Mouse (Mus musculus) MEL (cell line): Measurements from ENCODE around the gene Abhd2. TPM values are rescaled to one million over a fixed set of nuclear protein-coding genes. Genes with fewer than 3 reads are reported as not detected.

ENCODE experiments used
- DNase-seq: peaks from one replicate; pipeline ENCODE4 v3.0.0; 2011; ENCODE audit warnings: low read depth, low spot score
- H3K27ac ChIP-seq: 2 replicates; pipeline ENCODE4 v1.5.1; 2012; ENCODE audit warnings: low read depth, mild to moderate bottlenecking, control low read depth, low read length, moderate library complexity; ENCODE audit not compliant: control insufficient read depth
- H3K27me3 ChIP-seq, 2 experiments: fragments of 150-350 bp in 1 of 2; sonication (generic) in 1 of 2; 2 replicates each; pipeline ENCODE4 v1.6.1; 2012; ENCODE audit warnings: low read length in 2 of 2, mild to moderate bottlenecking in 2 of 2, improper control_type of control experiment in 1 of 2, moderate library complexity in 1 of 2; ENCODE audit not compliant: insufficient read depth in 2 of 2, control insufficient read depth in 1 of 2
- H3K36me3 ChIP-seq, 2 experiments: 2 replicates each; pipeline ENCODE4 v1.6.1; 2012 to 2014; ENCODE audit warnings: low read length in 2 of 2, improper control_type of control experiment in 1 of 2, inconsistent platforms in 1 of 2, mild to moderate bottlenecking in 1 of 2; ENCODE audit not compliant: insufficient read depth in 2 of 2, control insufficient read depth in 1 of 2
- H3K4me1 ChIP-seq, 2 experiments: fragments of 150-350 bp in 1 of 2; sonication (generic) in 1 of 2; 2 replicates each; pipeline ENCODE4 v1.6.1; 2012; ENCODE audit warnings: low read length in 2 of 2, improper control_type of control experiment in 1 of 2, mild to moderate bottlenecking in 1 of 2; ENCODE audit not compliant: insufficient read depth in 2 of 2, control insufficient read depth in 1 of 2
- H3K4me3 ChIP-seq, 2 experiments: fragments of 150-350 bp in 1 of 2; sonication (generic) in 1 of 2; 2 replicates each; pipeline ENCODE4 v1.5.1; 2012; ENCODE audit warnings: low read depth in 2 of 2, low read length in 2 of 2, mild to moderate bottlenecking in 2 of 2, moderate library complexity in 2 of 2, control low read depth in 1 of 2, improper control_type of control experiment in 1 of 2; ENCODE audit not compliant: control insufficient read depth in 1 of 2, insufficient read depth in 1 of 2
- H3K79me2 ChIP-seq: 2 replicates; pipeline ENCODE4 v1.6.1; 2012; ENCODE audit warnings: mild to moderate bottlenecking, low read length, moderate library complexity; ENCODE audit not compliant: control insufficient read depth, poor library complexity, insufficient read depth
- H3K9ac ChIP-seq: 2 replicates; pipeline ENCODE4 v1.6.1; 2012; ENCODE audit warnings: low read depth, mild to moderate bottlenecking, control low read depth, low read length, moderate library complexity; ENCODE audit not compliant: control insufficient read depth, poor library complexity, severe bottlenecking
- H3K9me3 ChIP-seq: fragments of 150-350 bp; sonication (generic); replicated peaks from 2 replicates; pipeline ENCODE4 v1.6.1; 2012; ENCODE audit warnings: mild to moderate bottlenecking, low read length, improper control_type of control experiment, moderate library complexity; ENCODE audit not compliant: insufficient read depth
- BHLHE40 ChIP-seq: IDR thresholded peaks from 2 replicates; pipeline ENCODE4 v1.6.1; 2012; ENCODE audit warnings: low read depth, mild to moderate bottlenecking, inconsistent platforms, low read length, improper control_type of control experiment, borderline replicate concordance
- CHD1 ChIP-seq: IDR thresholded peaks from 2 replicates; pipeline ENCODE4 v1.6.1; 2012; ENCODE audit warnings: low read depth, mild to moderate bottlenecking, inconsistent platforms, low read length, improper control_type of control experiment
- CHD2 ChIP-seq: IDR thresholded peaks from 2 replicates; pipeline ENCODE4 v1.6.1; 2011; ENCODE audit warnings: low read length, improper control_type of control experiment
- CTCF ChIP-seq, 3 experiments: IDR thresholded peaks in 2 of 3; conservative IDR thresholded peaks in 1 of 3; 2 replicates each; pipeline ENCODE4 v1.5.1; 2011 to 2012; ENCODE audit warnings: low read length in 3 of 3, low read depth in 2 of 3, mild to moderate bottlenecking in 2 of 3, improper control_type of control experiment in 1 of 3, inconsistent platforms in 1 of 3, mixed read lengths in 1 of 3, moderate library complexity in 1 of 3; ENCODE audit not compliant: control insufficient read depth in 1 of 3, insufficient read depth in 1 of 3, poor library complexity in 1 of 3, severe bottlenecking in 1 of 3
- E2F4 ChIP-seq: IDR thresholded peaks from 2 replicates; pipeline ENCODE4 v1.6.1; 2011; ENCODE audit warnings: low read depth, low read length, improper control_type of control experiment, borderline replicate concordance
- ELF1 ChIP-seq: IDR thresholded peaks from 2 replicates; pipeline ENCODE4 v1.6.1; 2014; ENCODE audit warnings: low read depth, mild to moderate bottlenecking, inconsistent platforms, low read length, improper control_type of control experiment, moderate library complexity
- GABPA ChIP-seq: IDR thresholded peaks from 2 replicates; pipeline ENCODE4 v1.6.1; 2012; ENCODE audit warnings: low read depth, mild to moderate bottlenecking, inconsistent platforms, low read length, improper control_type of control experiment, moderate library complexity
- GATA1 ChIP-seq: IDR thresholded peaks from 2 replicates; pipeline ENCODE4 v1.6.1; 2011; ENCODE audit warnings: low read depth, low read length, improper control_type of control experiment
- KAT2A ChIP-seq: conservative IDR thresholded peaks from 2 replicates; pipeline ENCODE4 v1.6.1; 2012; ENCODE audit warnings: low read depth, low read length, improper control_type of control experiment, inconsistent platforms
- MAFK ChIP-seq: IDR thresholded peaks from 2 replicates; pipeline ENCODE4 v1.6.1; 2011; ENCODE audit warnings: low read depth, mild to moderate bottlenecking, low read length, improper control_type of control experiment, borderline replicate concordance
- MAX ChIP-seq: IDR thresholded peaks from 2 replicates; pipeline ENCODE4 v1.6.1; 2011; ENCODE audit warnings: low read length, improper control_type of control experiment
- MAZ ChIP-seq: IDR thresholded peaks from 2 replicates; pipeline ENCODE4 v1.6.1; 2012; ENCODE audit warnings: low read depth, mild to moderate bottlenecking, inconsistent platforms, low read length, improper control_type of control experiment
- MEF2A ChIP-seq: IDR thresholded peaks from 2 replicates; pipeline ENCODE4 v1.6.1; 2014; ENCODE audit warnings: low read depth, mild to moderate bottlenecking, inconsistent platforms, low read length, improper control_type of control experiment; ENCODE audit not compliant: poor library complexity, insufficient replicate concordance, severe bottlenecking; ENCODE audit errors: extremely low read depth
- MXI1 ChIP-seq: IDR thresholded peaks from 2 replicates; pipeline ENCODE4 v1.6.1; 2011; ENCODE audit warnings: mild to moderate bottlenecking, low read depth, low read length, improper control_type of control experiment
- MYC ChIP-seq: IDR thresholded peaks from 2 replicates; pipeline ENCODE4 v1.6.1; 2011; ENCODE audit warnings: low read depth, mild to moderate bottlenecking, low read length, improper control_type of control experiment, moderate library complexity
- NELFE ChIP-seq: IDR thresholded peaks from 2 replicates; pipeline ENCODE4 v1.6.1; 2011; ENCODE audit warnings: low read depth, low read length, improper control_type of control experiment
- RCOR1 ChIP-seq: IDR thresholded peaks from 2 replicates; pipeline ENCODE4 v1.6.1; 2012; ENCODE audit warnings: low read depth, mild to moderate bottlenecking, inconsistent platforms, low read length, improper control_type of control experiment
- SIN3A ChIP-seq: IDR thresholded peaks from 2 replicates; pipeline ENCODE4 v1.6.1; 2012; ENCODE audit warnings: low read length, improper control_type of control experiment, inconsistent platforms
- TAL1 ChIP-seq: IDR thresholded peaks from 2 replicates; pipeline ENCODE4 v1.6.1; 2012; ENCODE audit warnings: mild to moderate bottlenecking, inconsistent platforms, low read length, moderate library complexity, mixed read lengths
- TBP ChIP-seq: IDR thresholded peaks from 2 replicates; pipeline ENCODE4 v1.8.0; 2011; ENCODE audit warnings: low read depth, low read length, improper control_type of control experiment
- TCF12 ChIP-seq: IDR thresholded peaks from 2 replicates; pipeline ENCODE4 v1.6.1; 2014; ENCODE audit warnings: low read depth, mild to moderate bottlenecking, inconsistent platforms, low read length, improper control_type of control experiment, moderate library complexity
- UBTF ChIP-seq: IDR thresholded peaks from 2 replicates; pipeline ENCODE4 v1.6.1; 2012; ENCODE audit warnings: low read depth, mild to moderate bottlenecking, inconsistent platforms, low read length, improper control_type of control experiment, moderate library complexity, borderline replicate concordance; ENCODE audit not compliant: insufficient read depth
- USF1 ChIP-seq: IDR thresholded peaks from 2 replicates; pipeline ENCODE4 v1.6.1; 2014; ENCODE audit warnings: low read depth, mild to moderate bottlenecking, inconsistent platforms, low read length, improper control_type of control experiment, moderate library complexity
- USF2 ChIP-seq, 2 experiments: IDR thresholded peaks; 2 replicates each; pipeline ENCODE4 v1.6.1; 2011 to 2012; ENCODE audit warnings: improper control_type of control experiment in 2 of 2, low read length in 2 of 2, borderline replicate concordance in 1 of 2, inconsistent platforms in 1 of 2, low read depth in 1 of 2, mild to moderate bottlenecking in 1 of 2; ENCODE audit not compliant: insufficient read depth in 1 of 2
- ZC3H11A ChIP-seq: IDR thresholded peaks from 2 replicates; pipeline ENCODE4 v1.6.1; 2012; ENCODE audit warnings: low read depth, mild to moderate bottlenecking, inconsistent platforms, low read length, improper control_type of control experiment
- ZKSCAN1 ChIP-seq: IDR thresholded peaks from 2 replicates; pipeline ENCODE4 v1.6.1; 2012; ENCODE audit warnings: low read depth, mild to moderate bottlenecking, inconsistent platforms, low read length, improper control_type of control experiment, moderate library complexity
- ZNF384 ChIP-seq: IDR thresholded peaks from 2 replicates; pipeline ENCODE4 v1.6.1; 2012; ENCODE audit warnings: low read depth, mild to moderate bottlenecking, inconsistent platforms, low read length, improper control_type of control experiment
- polyA plus RNA-seq, 2 experiments: library from polyadenylated mRNA; stranded (reverse) in 1 of 2; unstranded in 1 of 2; fragments of >175 nt in 1 of 2; fragments of >200 nt in 1 of 2; gene quantifications; 2 replicates each; pipeline versions ENCODE4 v1.2.1 to v1.2.4; 2012; ENCODE audit warnings: low replicate concordance in 2 of 2, low read depth in 1 of 2; ENCODE audit not compliant: insufficient read length in 2 of 2, insufficient read depth in 1 of 2, missing spikeins in 1 of 2
- total RNA-seq: library from RNA; depleted of rRNA; stranded (reverse); fragments of 300-350 nt; gene quantifications from 2 replicates; pipeline ENCODE4 v1.2.3, GENCODE M21; 2012

The Abhd2 gene
- total and polyA plus RNA-seq, 3 experiments, result 13.6 to 32.0 TPM; not detected in 1

GRCm38 (mm10) chr7:79270961-79271387 lies 2.0 kb upstream of the Abhd2 start (continued):
- no peak for TF ChIP-seq CHD2
- no peak for TF ChIP-seq ZKSCAN1
- TF ChIP-seq ELF1, result no peak
- TF ChIP-seq MAZ, result no peak

GRCm38 (mm10) chr7:79271861-79272788 lies 874 bp upstream of the Abhd2 start:
- no peaks in the 10 kb centered on the region for H3K9me3 ChIP-seq
- peaks cover 34% of the 10 kb centered on the region for H3K79me2 ChIP-seq
- DNase-seq, result no peak
- H3K4me1 ChIP-seq, result peaks cover 29 to 54% of the 10 kb centered on the region in 2 experiments
- peak overlapping the region; percentile 67 for H3K9ac ChIP-seq
- peaks cover 0 to 58% of the 10 kb centered on the region in 2 experiments; a peak in 2 of 4 replicates for H3K36me3 ChIP-seq
- no peaks in the 10 kb centered on the region for H3K27me3 ChIP-seq
- TF ChIP-seq BHLHE40 (peak; percentile 62; the same call in 1 of the 2 replicates), TBP (no peak), NELFE (peak; percentile 48; the same call in 1 of the 2 replicates), MAX (peak; percentile 42; the same call in 1 of the 2 replicates), ZC3H11A (no peak), GATA1 (no peak), GABPA (no peak), CTCF (IDR thresholded peaks at IDR 0.05 in 2 of 3, conservative IDR thresholded peaks at IDR 0.05 in 1 of 3; ENCODE audit: control insufficient read depth in 1 of 3, insufficient read depth in 1 of 3, low read depth in 2 of 3, low read length in 3 of 3, poor library complexity in 1 of 3, severe bottlenecking in 1 of 3) (no peak), USF2 (IDR thresholded peaks at IDR 0.05; ENCODE audit: borderline replicate concordance in 1 of 2, insufficient read depth in 1 of 2, low read depth in 1 of 2, low read length in 2 of 2) (no peak), E2F4 (0 out of 2 replicates have a peak, but pooled peaks have one; percentile 28), TCF12 (peak; percentile 18; the same call in 1 of the 2 replicates), USF1 (no peak), RCOR1 (no peak), MYC (no peak), KAT2A (no peak), CHD1 (no peak), CHD2 (no peak), MAFK (no peak), ZNF384 (no peak), UBTF (no peak), MEF2A (no peak), SIN3A (peak; percentile 48; the same call in 1 of the 2 replicates), TAL1 (no peak), MXI1 (peak; percentile 47), ZKSCAN1 (0 out of 2 replicates have a peak, but pooled peaks have one; percentile 45)
- peak overlapping the region; percentile 87 for H3K27ac ChIP-seq
- peak overlapping the region; percentile 54 to 59 for H3K4me3 ChIP-seq
